Mouse (Mus musculus): Measurements from ENCODE around the gene Tmem11.

DNA sequence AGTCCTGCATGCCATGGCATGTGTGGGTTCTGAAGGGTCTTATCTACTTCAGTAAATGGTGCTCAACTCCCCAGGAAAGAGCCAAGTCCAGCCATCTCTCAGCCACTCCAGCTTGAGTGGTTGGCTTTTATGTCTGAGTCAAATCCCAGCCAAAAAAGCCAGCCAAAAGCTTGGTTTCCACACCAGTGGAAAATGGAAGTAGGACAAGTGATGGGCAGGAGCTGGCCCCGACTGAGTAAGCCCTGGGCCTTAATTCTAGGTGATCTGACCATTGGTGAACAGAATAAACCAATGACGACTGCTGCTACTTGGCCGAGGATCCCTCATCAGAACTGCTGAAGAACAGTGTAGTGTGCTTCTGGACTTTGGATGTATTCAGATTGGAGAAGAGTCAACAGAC lies 11.6 kb downstream of the Tmem11 start:
- TF ChIP-seq CTCF (IDR thresholded peaks at IDR 0.05; ENCODE audit: control insufficient read depth, insufficient read depth, insufficient read length) (no peak), FOSL1 (IDR thresholded peaks at IDR 0.05; ENCODE audit: insufficient read depth, low read length, poor library complexity, severe bottlenecking) (no peak)
